Mouse (Mus musculus): ENCODE measurements around the gene Zfp616. TPM values are rescaled to one million over a fixed set of nuclear protein-coding genes. Genes with fewer than 3 reads are reported as not detected.

Zfp616 gene
- polyA plus RNA-seq (2012; rRNA removed; ENCODE audit: low replicate concordance): not detected in 2 replicates

DNA sequence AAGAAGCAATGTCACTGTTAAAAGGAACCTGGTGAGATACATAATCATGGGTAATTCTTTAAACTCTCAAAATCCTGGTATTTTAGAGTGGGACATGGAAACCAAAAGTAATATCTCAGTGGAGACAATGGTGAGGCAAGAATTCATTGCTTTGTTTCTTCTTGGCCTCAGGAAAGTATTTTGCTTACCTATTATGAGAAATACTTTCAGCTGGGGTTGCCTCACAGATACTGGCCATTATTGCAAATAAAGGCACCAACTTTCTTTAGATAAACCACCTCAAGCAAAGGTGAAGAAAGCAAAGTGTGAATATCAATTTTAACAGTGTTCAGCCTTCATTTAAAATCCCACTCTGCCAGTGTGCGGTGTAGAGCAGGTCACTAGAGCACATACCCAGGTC is at the start of gene Zfp616:
Zfp616 (plus strand) TSS at position 301 of the 400 bp plus-strand sequence.

GRCm38 (mm10) chr11:74056451-74056850 is 13.3 kb upstream of the Zfp616 start, which contains the start of the genes Olfr139 and Olfr399:
TSS of gene Olfr139 (minus strand) at chr11:74056551.
TSS of gene Olfr399 (minus strand) at chr11:74056615.

DNA sequence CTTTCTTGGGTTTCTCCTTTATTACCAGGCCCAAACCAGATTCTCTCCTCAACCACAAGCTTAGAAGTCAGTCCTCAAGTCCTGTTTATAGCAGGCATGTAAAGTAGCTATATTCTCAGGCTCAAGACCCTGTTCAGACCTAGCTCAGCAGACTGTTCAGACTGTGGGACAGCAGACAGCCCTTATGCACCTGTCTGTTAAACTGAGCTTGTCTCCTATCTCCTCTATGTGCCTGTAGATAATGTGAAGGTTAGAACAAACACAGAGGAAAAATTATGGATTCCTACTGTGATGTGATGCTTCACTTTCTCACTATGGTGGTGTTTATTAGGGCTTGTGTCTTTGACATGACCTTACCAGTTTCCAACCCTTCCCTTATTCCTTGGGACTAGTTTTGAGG is 43.7 kb downstream of the Zfp616 start, which contains the start of gene Olfr401:
Olfr401 (plus strand) TSS at position 301 of the 400 bp plus-strand sequence.

Other genes with a start within 250 kb of the Zfp616 start
- not detected in 2 replicates for gene Olfr393, start 218.5 kb upstream of the Zfp616 start, polyA plus RNA-seq (2012; rRNA removed; ENCODE audit: low replicate concordance)
- gene Olfr394, start 179.2 kb upstream of the Zfp616 start, polyA plus RNA-seq (2012; rRNA removed; ENCODE audit: low replicate concordance): not detected in 2 replicates
- gene Olfr395, start 160.7 kb upstream of the Zfp616 start, polyA plus RNA-seq (2012; rRNA removed; ENCODE audit: low replicate concordance): not detected in 2 replicates
- not detected in 2 replicates for gene Olfr23, start 133.3 kb upstream of the Zfp616 start, polyA plus RNA-seq (2012; rRNA removed; ENCODE audit: low replicate concordance)
- not detected in 2 replicates for gene Olfr397, start 109.1 kb upstream of the Zfp616 start, polyA plus RNA-seq (2012; rRNA removed; ENCODE audit: low replicate concordance)
- gene Olfr398, start 79.5 kb upstream of the Zfp616 start, polyA plus RNA-seq (2012; rRNA removed; ENCODE audit: low replicate concordance): not detected in 2 replicates
- not detected in 2 replicates for gene Olfr139, start 13.4 kb upstream of the Zfp616 start, polyA plus RNA-seq (2012; rRNA removed; ENCODE audit: low replicate concordance)
- not detected in 2 replicates for gene Olfr399, start 13.3 kb upstream of the Zfp616 start, polyA plus RNA-seq (2012; rRNA removed; ENCODE audit: low replicate concordance)
- not detected in 2 replicates for gene Olfr401, start 43.8 kb downstream of the Zfp616 start, polyA plus RNA-seq (2012; rRNA removed; ENCODE audit: low replicate concordance)
- not detected in 2 replicates for gene Olfr402, start 83.6 kb downstream of the Zfp616 start, polyA plus RNA-seq (2012; rRNA removed; ENCODE audit: low replicate concordance)
- gene Olfr403, start 116.3 kb downstream of the Zfp616 start, polyA plus RNA-seq (2012; rRNA removed; ENCODE audit: low replicate concordance): not detected in 2 replicates
- not detected in 2 replicates for gene Olfr43, start 141.4 kb downstream of the Zfp616 start, polyA plus RNA-seq (2012; rRNA removed; ENCODE audit: low replicate concordance)
- not detected in 2 replicates for gene Olfr406, start 189.9 kb downstream of the Zfp616 start, polyA plus RNA-seq (2012; rRNA removed; ENCODE audit: low replicate concordance)
- gene Olfr59, start 213.8 kb downstream of the Zfp616 start, polyA plus RNA-seq (2012; rRNA removed; ENCODE audit: low replicate concordance): not detected in 2 replicates